Mouse (Mus musculus): ENCODE measurements around the gene Cd27.

GRCm38 (mm10) chr6:125190816-125191215 is 46.0 kb downstream of the Cd27 start:
- TF ChIP-seq MXI1 (IDR thresholded peaks at IDR 0.05; ENCODE audit: low read depth, low read length), result no peak
- no peak for TF ChIP-seq CTCF (IDR thresholded peaks at IDR 0.05 in 2 of 3, conservative IDR thresholded peaks at IDR 0.05 in 1 of 3; ENCODE audit: control insufficient read depth in 1 of 3, insufficient read depth in 1 of 3, low read depth in 2 of 3, low read length in 3 of 3, poor library complexity in 1 of 3, severe bottlenecking in 1 of 3)
- TF ChIP-seq POLR2A (IDR thresholded peaks at IDR 0.05; ENCODE audit: control insufficient read depth in 1 of 2, insufficient read depth in 1 of 2, low read depth in 1 of 2, low read length in 2 of 2, poor library complexity in 1 of 2), result no peak
- TF ChIP-seq SIN3A (IDR thresholded peaks at IDR 0.05; ENCODE audit: low read length), result no peak
- no peak for TF ChIP-seq TAL1 (IDR thresholded peaks at IDR 0.05; ENCODE audit: low read length)
- TF ChIP-seq ZMIZ1 (IDR thresholded peaks at IDR 0.05; ENCODE audit: low read depth, low read length), result no peak
- TF ChIP-seq TCF12 (IDR thresholded peaks at IDR 0.05; ENCODE audit: low read depth, low read length), result no peak
- no peak for TF ChIP-seq CHD2 (IDR thresholded peaks at IDR 0.05; ENCODE audit: low read length)

All from MEL (cell line).